Mouse (Mus musculus): Measurements from ENCODE around the gene Sema4d. TPM values are rescaled to one million over a fixed set of nuclear protein-coding genes. Genes with fewer than 3 reads are reported as not detected.
A peak's percentile ranks its signal among the peaks of the same experiment; 100 is the strongest.

The Sema4d gene
- polyA plus RNA-seq, 1 experiment from 2014 or later: 15.2 TPM

DNA sequence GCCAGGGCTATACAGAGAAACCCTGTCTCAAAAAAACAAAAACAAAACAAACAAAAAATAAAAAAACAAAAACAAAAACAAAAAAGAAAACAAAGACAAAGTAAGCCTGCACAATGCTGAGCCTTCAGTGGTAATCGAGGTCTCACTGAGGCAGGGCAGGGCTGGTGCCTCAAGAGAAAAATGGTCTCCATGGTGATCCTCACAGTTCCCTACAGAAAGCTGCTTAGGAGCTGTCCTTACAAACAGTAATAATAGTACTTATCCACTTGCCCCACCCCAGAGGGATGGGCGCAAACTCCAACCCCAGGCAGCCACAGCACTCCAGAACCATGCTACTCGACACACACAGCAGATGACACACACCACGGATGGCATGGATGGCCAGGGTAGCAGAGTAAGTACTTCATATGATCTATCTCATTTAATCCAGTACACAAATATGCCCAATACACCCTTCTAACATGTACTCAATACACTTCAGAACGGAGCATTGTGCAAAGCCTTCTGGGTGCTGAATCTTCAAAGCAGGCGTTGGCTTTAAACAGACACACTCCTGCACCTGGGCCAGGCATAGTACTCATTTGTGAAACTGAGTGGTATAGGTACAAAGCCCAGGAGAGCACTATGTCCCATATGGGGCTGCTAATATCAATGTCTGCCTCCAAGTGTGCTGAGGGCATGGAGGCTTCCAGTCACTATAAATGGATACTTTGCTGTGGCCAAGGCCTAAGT, 34.1 kb downstream of the Sema4d start:
- no peak for ATAC-seq (ENCODE audit: low FRiP score)
- H3K9ac ChIP-seq (replicated peaks): no peak overlapping the region
- peaks cover 9% of the 10 kb centered on the region; the same call in 1 of the 2 replicates for H3K4me1 ChIP-seq
- H3K9me3 ChIP-seq (replicated peaks): no peaks in the 10 kb centered on the region
- no peaks in the 10 kb centered on the region for H3K36me3 ChIP-seq
- no peak overlapping the region for H3K4me2 ChIP-seq
- no peaks in the 10 kb centered on the region for H3K27me3 ChIP-seq (replicated peaks)
- no peak overlapping the region for H3K27ac ChIP-seq (replicated peaks)
- no peak overlapping the region for H3K4me3 ChIP-seq (replicated peaks)
- 90% methylated on average over 6 of the region's 6 CpGs for WGBS

GRCm38 (mm10) chr13:51758428-51758827, 35.1 kb downstream of the Sema4d start:
- Histone ChIP-seq H3K9me3 (replicated peaks) (no peaks in the 10 kb centered on the region), H3K27ac (replicated peaks) (no peak overlapping the region), H3K36me3 (no peaks in the 10 kb centered on the region), H3K4me2 (no peak overlapping the region), H3K9ac (replicated peaks) (no peak overlapping the region), H3K27me3 (replicated peaks) (no peaks in the 10 kb centered on the region), H3K4me1 (peaks cover 18% of the 10 kb centered on the region), H3K4me3 (replicated peaks) (no peak overlapping the region)
- no peak for ATAC-seq (ENCODE audit: low FRiP score)
- 58% methylated on average over 9 of the region's 9 CpGs for WGBS

- Histone ChIP-seq H3K27ac (replicated peaks) (no peak overlapping the region), H3K9me3 (replicated peaks) (no peaks in the 10 kb centered on the region), H3K4me1 (peaks cover 31% of the 10 kb centered on the region), H3K36me3 (no peaks in the 10 kb centered on the region), H3K9ac (replicated peaks) (no peak overlapping the region), H3K4me3 (replicated peaks) (no peak overlapping the region), H3K4me2 (no peak overlapping the region), H3K27me3 (replicated peaks) (no peaks in the 10 kb centered on the region)
- 85% methylated on average over 2 of the region's 2 CpGs for WGBS
- no peak for ATAC-seq (ENCODE audit: low FRiP score)
Observed at GRCm38 (mm10) chr13:51757099-51757498, 36.4 kb downstream of the Sema4d start.

GRCm38 (mm10) chr13:51756563-51756962, 37.0 kb downstream of the Sema4d start:
- Histone ChIP-seq H3K4me1 (peaks cover 33% of the 10 kb centered on the region), H3K36me3 (no peaks in the 10 kb centered on the region), H3K9ac (replicated peaks) (no peak overlapping the region), H3K4me2 (no peak overlapping the region), H3K4me3 (replicated peaks) (no peak overlapping the region), H3K27ac (replicated peaks) (no peak overlapping the region), H3K27me3 (replicated peaks) (no peaks in the 10 kb centered on the region), H3K9me3 (replicated peaks) (no peaks in the 10 kb centered on the region)
- ATAC-seq (ENCODE audit: low FRiP score): no peak
- 79% methylated on average over 3 of the region's 3 CpGs for WGBS

- Histone ChIP-seq H3K4me2 (no peak overlapping the region), H3K9me3 (replicated peaks) (no peaks in the 10 kb centered on the region), H3K27me3 (replicated peaks) (no peaks in the 10 kb centered on the region), H3K4me3 (replicated peaks) (no peak overlapping the region), H3K27ac (replicated peaks) (no peak overlapping the region), H3K9ac (replicated peaks) (no peak overlapping the region), H3K4me1 (peaks cover 27% of the 10 kb centered on the region), H3K36me3 (no peaks in the 10 kb centered on the region)
- ATAC-seq (ENCODE audit: low FRiP score): no peak
- 76% methylated on average over 9 of the region's 9 CpGs for WGBS
Observed at GRCm38 (mm10) chr13:51756019-51756418, 37.5 kb downstream of the Sema4d start.

DNA sequence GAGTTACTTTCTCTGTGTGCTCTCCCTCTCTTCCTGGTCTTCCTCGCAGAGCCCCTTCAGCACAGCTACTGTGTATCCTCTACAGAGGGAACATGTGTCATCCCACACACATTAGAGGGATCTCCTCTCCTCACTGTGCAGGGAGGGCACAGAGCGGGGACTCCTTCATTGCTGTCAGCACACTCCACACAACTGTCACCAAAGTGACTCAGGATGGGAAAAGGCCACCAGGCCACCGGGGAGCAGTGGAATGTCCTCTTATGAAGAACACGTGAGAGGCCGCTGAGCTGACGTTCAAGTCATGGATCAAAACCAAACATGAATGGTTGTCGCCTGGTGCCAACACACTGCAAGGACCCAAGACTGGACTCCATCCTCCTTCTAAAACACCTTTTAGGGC, 38.0 kb downstream of the Sema4d start:
- H3K27me3 ChIP-seq (replicated peaks): no peaks in the 10 kb centered on the region
- 88% methylated on average over 7 of the region's 7 CpGs for WGBS
- no peak overlapping the region for H3K4me3 ChIP-seq (replicated peaks)
- H3K4me1 ChIP-seq: peaks cover 26% of the 10 kb centered on the region
- H3K9me3 ChIP-seq (replicated peaks): no peaks in the 10 kb centered on the region
- no peak overlapping the region for H3K9ac ChIP-seq (replicated peaks)
- no peak overlapping the region for H3K27ac ChIP-seq (replicated peaks)
- H3K4me2 ChIP-seq: no peak overlapping the region
- H3K36me3 ChIP-seq: no peaks in the 10 kb centered on the region
- no peak for ATAC-seq (ENCODE audit: low FRiP score)

GRCm38 (mm10) chr13:51754559-51755126, 38.9 kb downstream of the Sema4d start:
- Histone ChIP-seq H3K36me3 (no peaks in the 10 kb centered on the region), H3K4me3 (replicated peaks) (no peak overlapping the region), H3K27me3 (replicated peaks) (no peaks in the 10 kb centered on the region), H3K4me2 (no peak overlapping the region), H3K4me1 (peaks cover 24% of the 10 kb centered on the region), H3K9ac (replicated peaks) (no peak overlapping the region), H3K27ac (replicated peaks) (no peak overlapping the region), H3K9me3 (replicated peaks) (no peaks in the 10 kb centered on the region)
- ATAC-seq (ENCODE audit: low FRiP score): no peak
- WGBS: 76% methylated on average over 13 of the region's 13 CpGs

DNA sequence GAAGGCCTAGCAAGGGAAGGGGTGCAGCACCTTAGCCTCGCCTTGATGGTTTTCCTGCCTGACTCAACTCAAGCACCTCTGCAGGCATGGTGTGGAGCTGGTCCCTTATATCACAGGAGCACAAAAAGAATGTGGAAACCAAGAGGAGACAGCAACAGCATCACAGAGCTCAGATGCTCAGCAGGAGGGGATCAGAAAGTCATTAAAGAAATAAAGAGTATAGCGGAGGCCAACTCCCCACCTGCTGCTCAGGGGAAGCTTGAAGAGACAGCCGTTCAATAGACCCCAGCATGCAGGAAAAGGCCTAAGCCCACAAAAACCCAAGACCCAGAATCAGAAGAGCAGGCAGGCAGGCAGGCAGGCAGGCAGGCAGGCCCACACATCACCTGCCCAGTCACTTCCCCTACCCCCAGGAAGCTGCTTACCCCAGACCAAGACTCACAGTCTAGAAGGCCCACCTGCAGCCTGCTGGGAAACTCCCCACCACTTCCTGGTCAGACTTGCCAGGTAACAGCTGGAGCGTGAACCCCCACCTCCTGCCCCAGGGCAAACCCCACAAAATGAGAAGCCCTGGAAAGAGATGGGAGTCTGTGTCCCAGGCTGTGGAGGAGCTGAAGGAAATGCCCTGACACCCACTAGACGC, 39.6 kb downstream of the Sema4d start:
- H3K36me3 ChIP-seq: no peaks in the 10 kb centered on the region
- H3K27ac ChIP-seq (replicated peaks): no peak overlapping the region
- H3K4me1 ChIP-seq: peaks cover 24% of the 10 kb centered on the region
- ATAC-seq (ENCODE audit: low FRiP score): no peak
- H3K4me3 ChIP-seq (replicated peaks): no peak overlapping the region
- no peak overlapping the region for H3K9ac ChIP-seq (replicated peaks)
- no peaks in the 10 kb centered on the region for H3K9me3 ChIP-seq (replicated peaks)
- H3K4me2 ChIP-seq: no peak overlapping the region
- WGBS: 59% methylated on average over 5 of the region's 5 CpGs
- no peaks in the 10 kb centered on the region for H3K27me3 ChIP-seq (replicated peaks)

GRCm38 (mm10) chr13:51753168-51753465, 40.4 kb downstream of the Sema4d start:
- 26% methylated on average over 6 of the region's 6 CpGs for WGBS
- Histone ChIP-seq H3K27me3 (replicated peaks) (no peaks in the 10 kb centered on the region), H3K9me3 (replicated peaks) (no peaks in the 10 kb centered on the region), H3K4me2 (no peak overlapping the region), H3K27ac (replicated peaks) (no peak overlapping the region), H3K36me3 (no peaks in the 10 kb centered on the region), H3K4me1 (peaks cover 27% of the 10 kb centered on the region), H3K9ac (replicated peaks) (no peak overlapping the region), H3K4me3 (replicated peaks) (no peak overlapping the region)
- peak; percentile 33; the same call in 1 of the 2 replicates for ATAC-seq (ENCODE audit: low FRiP score)

DNA sequence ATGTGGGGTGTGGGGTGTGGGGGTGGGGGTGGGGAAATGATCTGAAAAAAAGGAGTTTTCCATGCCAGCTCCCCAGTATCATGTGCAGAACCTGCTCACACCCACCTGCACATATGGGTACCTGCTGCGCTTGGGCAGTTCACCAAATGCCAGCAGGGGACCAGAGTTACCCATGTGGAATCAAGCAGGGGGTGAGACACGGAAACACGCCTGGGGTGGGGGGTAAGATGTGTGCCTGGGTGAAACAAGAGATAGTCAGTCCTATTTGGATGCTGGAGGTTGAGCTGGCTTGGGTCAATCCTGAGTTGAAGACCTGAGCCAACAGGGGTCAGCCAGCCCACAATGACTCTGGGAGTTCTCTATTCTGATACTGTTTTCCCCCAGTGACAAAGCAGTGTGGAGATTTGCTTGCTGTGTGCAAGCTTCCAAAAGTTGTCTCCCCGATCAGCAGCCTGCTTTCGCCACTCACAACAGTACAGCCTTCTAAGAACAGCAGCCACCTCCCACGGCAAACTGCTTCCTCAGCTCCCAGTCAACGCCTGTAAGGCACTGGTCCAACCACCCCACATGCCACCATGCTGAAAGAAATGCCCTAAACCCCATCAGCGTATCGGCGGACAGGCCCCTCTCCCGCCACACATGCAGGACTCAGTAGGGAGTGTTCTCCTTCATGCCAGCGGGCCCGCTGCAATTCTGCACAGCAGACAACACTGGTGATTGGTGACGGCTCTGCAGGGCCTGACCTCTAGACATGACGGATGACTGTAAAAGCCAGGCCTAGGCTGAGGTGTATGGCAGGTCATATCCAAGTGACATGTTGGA, 41.0 kb downstream of the Sema4d start:
- ATAC-seq (ENCODE audit: low FRiP score): peak; percentile 5; the same call in 1 of the 2 replicates
- Histone ChIP-seq H3K9me3 (replicated peaks) (no peaks in the 10 kb centered on the region), H3K4me1 (peaks cover 31% of the 10 kb centered on the region), H3K9ac (replicated peaks) (no peak overlapping the region), H3K27ac (replicated peaks) (0 out of 2 replicates have a peak overlapping the region, but pooled peaks have one; percentile 19), H3K36me3 (no peaks in the 10 kb centered on the region), H3K4me3 (replicated peaks) (no peak overlapping the region), H3K4me2 (no peak overlapping the region), H3K27me3 (replicated peaks) (no peaks in the 10 kb centered on the region)
- 48% methylated on average over 15 of the region's 15 CpGs for WGBS

DNA sequence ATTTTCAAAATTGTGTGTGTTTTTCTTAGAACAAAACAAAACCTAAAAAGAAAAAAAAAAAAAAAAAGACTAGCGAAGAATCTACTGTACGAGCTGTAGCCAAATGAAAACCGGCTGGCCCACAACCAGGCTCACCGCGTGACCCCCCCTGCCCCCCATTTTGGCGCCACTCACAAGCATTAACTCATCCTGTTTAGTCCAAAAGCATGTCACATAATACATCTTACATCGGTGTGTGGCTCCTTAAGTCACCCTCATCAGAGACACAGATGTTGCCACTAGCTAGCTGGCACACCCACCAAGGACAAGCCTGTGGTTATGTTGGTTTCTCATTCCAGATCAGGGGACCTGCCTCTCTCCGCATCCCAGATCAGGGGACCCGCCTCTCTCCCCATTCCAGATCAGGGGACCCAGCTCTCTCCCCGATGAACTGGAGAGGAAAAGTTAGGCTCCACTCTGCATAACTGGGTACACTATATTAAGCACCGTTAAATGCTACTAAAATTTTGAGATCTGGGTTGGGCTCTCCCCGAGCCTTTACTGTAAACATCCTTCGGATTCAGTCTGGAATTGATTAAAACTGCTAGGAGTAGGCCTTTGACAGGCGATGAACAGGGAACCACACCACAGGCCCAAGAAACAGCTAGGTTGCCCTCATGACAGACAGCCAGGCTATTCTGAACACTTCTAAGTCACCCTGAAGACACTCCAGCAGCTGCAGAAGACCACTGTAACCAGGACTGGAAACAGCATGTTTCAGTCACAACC, 43.8 kb downstream of the Sema4d start:
- Histone ChIP-seq H3K4me1 (peaks cover 31% of the 10 kb centered on the region), H3K27me3 (replicated peaks) (no peaks in the 10 kb centered on the region), H3K9me3 (replicated peaks) (no peaks in the 10 kb centered on the region), H3K36me3 (no peaks in the 10 kb centered on the region), H3K27ac (replicated peaks) (no peak overlapping the region), H3K4me3 (replicated peaks) (no peak overlapping the region), H3K9ac (replicated peaks) (no peak overlapping the region), H3K4me2 (no peak overlapping the region)
- ATAC-seq (ENCODE audit: low FRiP score): no peak
- 89% methylated on average over 14 of the region's 14 CpGs for WGBS
